Mouse (Mus musculus): ENCODE results near the gene Casc3.

DNA sequence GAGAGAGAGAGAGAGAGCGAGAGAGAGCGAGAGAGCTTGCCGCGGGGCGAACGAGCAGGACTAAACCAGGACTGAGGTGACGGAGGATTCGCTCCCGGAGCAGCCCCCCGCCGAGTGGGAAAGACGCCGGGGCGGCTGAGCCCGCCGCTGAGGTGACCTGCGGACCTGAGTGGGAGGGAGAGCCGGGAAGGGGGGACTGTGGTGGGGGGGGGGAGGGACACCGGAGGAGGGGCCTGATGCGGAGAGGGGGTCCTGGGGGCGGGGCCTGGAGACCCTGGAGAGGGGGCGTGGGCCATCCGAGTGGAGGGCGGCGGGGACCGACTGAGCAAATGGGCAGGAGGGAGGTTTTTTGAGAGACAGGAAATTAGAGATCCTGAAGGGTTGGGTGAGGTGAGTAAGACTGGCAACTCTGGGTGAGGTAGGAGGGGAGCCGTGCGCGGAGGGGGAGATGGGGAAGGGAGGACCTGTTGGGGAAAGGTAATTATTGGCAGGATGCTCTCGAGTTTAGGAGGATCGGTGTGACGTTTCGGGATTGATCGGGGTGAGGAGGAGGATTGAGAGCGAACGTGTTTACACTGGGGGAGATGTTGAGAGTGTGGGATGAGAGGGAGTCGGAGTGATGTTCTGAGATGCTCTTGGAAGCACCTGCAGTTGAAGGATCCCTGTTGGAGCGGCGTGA, 59.2 kb downstream of the Casc3 start:
- TF ChIP-seq CTCF (IDR thresholded peaks at IDR 0.05; ENCODE audit: extremely low read depth, insufficient read depth, insufficient read length, insufficient replicate concordance): no peak
- TF ChIP-seq POLR2A (IDR thresholded peaks at IDR 0.05; ENCODE audit: low read depth, low read length): no peak

Data from spleen, adult 2 months (tissue).